Mouse (Mus musculus): ENCODE results near the gene Olfr771.
"Not testable (repeated sequence)": the region's sequence is repeated elsewhere in the genome, so short reads cannot be mapped to it uniquely, and the experiment has no call there.

Olfr771 gene

DNA sequence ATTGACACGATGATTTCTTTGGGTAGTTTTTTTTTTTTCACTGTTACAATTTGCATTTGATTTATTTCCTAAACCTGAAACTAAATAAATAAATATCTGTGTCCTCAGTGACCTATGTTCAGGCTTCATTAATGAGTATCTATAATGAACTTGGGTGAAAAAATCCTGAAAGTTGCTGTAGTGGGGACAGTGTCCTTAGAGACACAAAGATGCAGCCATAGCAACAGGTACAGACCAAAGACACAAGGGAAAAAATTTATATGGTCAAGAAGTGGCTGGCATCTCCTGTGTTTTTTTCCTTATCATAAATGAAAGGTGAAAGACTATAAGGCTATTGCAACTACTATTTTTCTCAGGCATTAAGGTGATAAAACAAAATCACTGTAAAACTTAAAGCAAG lies at the start of gene Olfr771:
Gene Olfr771 (minus strand): TSS at position 101 of the 400 bp plus-strand sequence.
- DNase-seq (ENCODE audit: extremely low spot score, low read depth, low spot score), result no peak

GRCm38 (mm10) chr10:129187319-129187718 lies 22.8 kb upstream of the Olfr771 start, which contains the start of gene Olfr773:
Gene Olfr773 (minus strand): TSS chr10:129187419.
- DNase-seq (ENCODE audit: extremely low spot score, low read depth, low spot score), result not testable (repeated sequence)

DNA sequence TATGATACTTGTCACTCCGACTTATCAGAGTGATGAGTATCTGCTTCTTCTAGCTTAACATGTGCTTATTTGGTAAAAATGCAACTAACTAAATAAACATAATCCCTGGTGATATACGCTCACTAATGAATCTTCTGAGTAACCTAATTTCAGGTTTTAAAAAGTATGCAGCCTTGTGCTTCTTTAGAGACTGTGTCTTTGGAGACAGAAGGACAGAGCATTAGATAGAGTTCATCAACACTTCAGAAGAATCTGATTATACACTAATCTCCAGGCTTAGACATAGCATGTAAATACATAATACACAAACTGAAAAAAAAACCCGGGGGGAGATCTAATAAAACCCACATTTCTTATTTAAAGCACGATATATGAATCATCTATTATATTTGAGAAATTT lies 13.3 kb upstream of the Olfr771 start, which contains the start of gene Olfr772:
Gene Olfr772 (minus strand): TSS at position 101 of the 400 bp plus-strand sequence.
- not testable (repeated sequence) for DNase-seq (ENCODE audit: extremely low spot score, low read depth, low spot score)

GRCm38 (mm10) chr10:129138898-129139297 lies 25.7 kb downstream of the Olfr771 start, which contains the start of gene Olfr770:
Gene Olfr770 (minus strand): TSS chr10:129138998.
- DNase-seq (ENCODE audit: extremely low spot score, low read depth, low spot score), result no peak

- DNase-seq (ENCODE audit: extremely low spot score, low read depth, low spot score), result no peak
Measured at GRCm38 (mm10) chr10:129117761-129118160, 46.8 kb downstream of the Olfr771 start, which contains the start of gene Olfr769. Gene Olfr769 (minus strand): TSS chr10:129117861.

DNA sequence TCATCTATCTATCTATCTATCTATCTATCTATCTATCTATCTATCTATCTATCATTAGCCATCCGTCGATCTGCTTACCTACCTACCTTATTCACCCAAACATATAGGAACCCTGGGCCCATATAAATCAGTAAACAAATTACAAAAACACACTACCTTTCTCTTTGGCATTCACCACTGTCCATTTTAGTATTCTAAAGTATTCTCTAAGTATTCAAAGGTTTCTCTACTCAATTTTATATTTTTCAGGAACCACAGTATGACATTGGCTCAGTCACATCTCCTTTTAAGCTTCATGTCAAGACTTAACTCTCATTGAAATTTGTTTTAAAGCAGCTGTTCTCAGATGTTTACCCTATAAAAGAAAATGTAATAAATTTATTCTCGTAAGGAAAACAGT lies 49.4 kb downstream of the Olfr771 start:
- DNase-seq (ENCODE audit: extremely low spot score, low read depth, low spot score), result no peak

Data from hindlimb bud, embryonic 11.5 days (tissue).